Comparison of ENCODE assay signal across 10 mouse cellular contexts in the genomic region with DNA sequence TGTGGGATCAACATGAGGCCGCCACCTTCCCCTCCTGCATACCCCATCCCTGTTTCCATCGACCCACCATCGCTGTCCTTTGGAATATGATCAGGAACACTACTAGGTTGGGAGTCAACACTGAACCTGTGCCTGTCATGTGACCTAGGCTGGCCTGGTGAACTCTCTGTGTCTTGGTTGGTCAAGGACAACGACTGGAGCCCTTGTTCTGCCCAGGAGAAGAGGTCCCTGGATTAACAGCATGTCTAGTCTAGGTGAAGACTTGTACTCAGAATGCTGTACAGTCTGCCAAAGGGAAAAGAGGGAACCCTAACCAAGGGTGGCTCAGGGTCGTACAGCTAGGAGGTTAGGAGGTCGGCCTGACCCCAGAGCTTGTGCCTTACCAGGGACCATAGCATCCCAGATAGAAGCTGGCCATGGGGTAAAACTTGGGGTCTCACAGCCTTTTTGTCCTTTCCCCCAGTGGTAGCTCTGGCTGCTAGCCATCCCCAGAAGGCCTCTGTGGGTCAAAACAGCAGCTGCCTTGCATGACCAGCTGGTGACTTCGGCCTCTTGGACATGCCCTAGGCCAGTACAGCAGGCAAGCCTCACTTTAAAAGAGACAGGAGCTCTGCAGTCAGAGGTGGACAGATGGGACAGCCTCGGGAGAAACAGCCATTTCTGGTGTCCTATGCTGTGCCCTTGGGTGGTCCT. TPM values are rescaled to one million over a fixed set of nuclear protein-coding genes. Genes with fewer than 3 reads are reported as not detected.
DNase-seq lines count a peak whose midpoint lies in the region; ATAC-seq and TF ChIP-seq lines count a peak whose summit lies in the region.
"Had no signal": no experiment of that assay in that cellular context is flagged by ENCODE, and none has a peak within 500 bp of the region (broad histone marks: within the 10 kb centered on the region; RNA-seq: fewer than 3 reads in every experiment).

No protein-coding gene starts in this region.

- WGBS in heart, embryonic 12.5 days: 76% methylated on average over 8 of the region's 8 CpGs
- WGBS in hindbrain, embryonic 16.5 days: 80% methylated on average over 8 of the region's 8 CpGs
- WGBS in liver, embryonic 16.5 days (ENCODE audit: insufficient replicate concordance): 64% methylated on average over 8 of the region's 8 CpGs

- H3K4me1 ChIP-seq in heart, embryonic 12.5 days (replicated peaks): peaks cover 38% of the 10 kb centered on the region
- peaks cover 17% of the 10 kb centered on the region for H3K4me1 ChIP-seq in bone marrow macrophage, adult 2 months (ENCODE audit: control insufficient read depth, insufficient read depth, low read length)
- peaks cover 20% of the 10 kb centered on the region for H3K4me1 ChIP-seq in hindbrain, embryonic 16.5 days (ENCODE audit: control insufficient read depth, insufficient read depth, low read depth, low read length)
- peaks cover 57% of the 10 kb centered on the region for H3K4me1 ChIP-seq in liver, embryonic 16.5 days (ENCODE audit: control insufficient read depth, low read depth, low read length)

- no peak for DNase-seq in heart, adult 9 months (ENCODE audit: low spot score in 2 of 2)
- DNase-seq in ovary, postnatal 14 days (ENCODE audit: low spot score): no peak
- no peak for DNase-seq in embryo, embryonic 9.5 days (ENCODE audit: extremely low spot score)
- no peak for DNase-seq in adrenal gland, postnatal 10 days
- DNase-seq: cerebellum, adult 11-12 months; spleen, adult 18-20 months had no signal

- H3K27ac ChIP-seq in heart, embryonic 12.5 days (ENCODE audit: poor library complexity, severe bottlenecking): peak overlapping the region; percentile 93
- H3K27ac ChIP-seq in bone marrow macrophage, adult 2 months (ENCODE audit: insufficient read depth, low read depth, low read length): peak overlapping the region; percentile 93
- H3K27ac ChIP-seq in hindbrain, embryonic 16.5 days (ENCODE audit: low read depth, low read length): peak overlapping the region; percentile 90; the same call in 1 of the 2 replicates
- peak overlapping the region; percentile 96 for H3K27ac ChIP-seq in liver, embryonic 16.5 days (ENCODE audit: low read length)

- 0 out of 2 replicates have a peak, but pooled peaks have one; percentile 1 for ATAC-seq in heart, embryonic 12.5 days (ENCODE audit: insufficient number of reproducible peaks, low FRiP score)
- no peak for ATAC-seq in hindbrain, embryonic 16.5 days
- no peak for ATAC-seq in liver, embryonic 16.5 days (ENCODE audit: low read depth)

- H3K9ac ChIP-seq in heart, embryonic 12.5 days: no peak overlapping the region
- H3K9ac ChIP-seq in hindbrain, embryonic 16.5 days (ENCODE audit: low read depth, low read length): no peak overlapping the region; the same call in 1 of the 2 replicates
- peak overlapping the region; percentile 65 for H3K9ac ChIP-seq in liver, embryonic 16.5 days (ENCODE audit: low read depth, low read length)

- TF ChIP-seq POLR2A in bone marrow macrophage, adult 2 months (IDR thresholded peaks at IDR 0.05; ENCODE audit: borderline replicate concordance, low read depth, low read length): no peak

- H3K4me2 ChIP-seq in heart, embryonic 12.5 days: peak overlapping the region; percentile 84
- H3K4me2 ChIP-seq in hindbrain, embryonic 16.5 days (ENCODE audit: low read length): no peak overlapping the region
- peak overlapping the region; percentile 95 for H3K4me2 ChIP-seq in liver, embryonic 16.5 days (ENCODE audit: low read depth, low read length)

- no peak overlapping the region for H3K4me3 ChIP-seq in heart, embryonic 12.5 days
- H3K4me3 ChIP-seq in bone marrow macrophage, adult 2 months (ENCODE audit: insufficient read depth, low read length): peak overlapping the region; percentile 47
- no peak overlapping the region for H3K4me3 ChIP-seq in hindbrain, embryonic 16.5 days (ENCODE audit: low read length)
- peak overlapping the region; percentile 64 for H3K4me3 ChIP-seq in liver, embryonic 16.5 days (ENCODE audit: low read depth, low read length)

- no peak for TF ChIP-seq CTCF in bone marrow macrophage, adult 2 months (IDR thresholded peaks at IDR 0.05; ENCODE audit: low read depth, low read length)

- H3K36me3 ChIP-seq in heart, embryonic 12.5 days: no peaks in the 10 kb centered on the region
- H3K36me3 ChIP-seq in hindbrain, embryonic 16.5 days (ENCODE audit: control insufficient read depth, insufficient read depth, low read length): no peaks in the 10 kb centered on the region
- H3K36me3 ChIP-seq in liver, embryonic 16.5 days (ENCODE audit: control insufficient read depth, insufficient read depth): no peaks in the 10 kb centered on the region

- no peaks in the 10 kb centered on the region for H3K9me3 ChIP-seq in heart, embryonic 12.5 days (replicated peaks)
- no peaks in the 10 kb centered on the region for H3K9me3 ChIP-seq in hindbrain, embryonic 16.5 days (ENCODE audit: control insufficient read depth, low read length)
- H3K9me3 ChIP-seq in liver, embryonic 16.5 days (replicated peaks; ENCODE audit: control insufficient read depth, low read length): no peaks in the 10 kb centered on the region

- H3K27me3 ChIP-seq in heart, embryonic 12.5 days (replicated peaks): no peaks in the 10 kb centered on the region
- no peaks in the 10 kb centered on the region for H3K27me3 ChIP-seq in hindbrain, embryonic 16.5 days (replicated peaks; ENCODE audit: control insufficient read depth, insufficient read depth, low read length)
- no peaks in the 10 kb centered on the region for H3K27me3 ChIP-seq in liver, embryonic 16.5 days (ENCODE audit: control insufficient read depth, insufficient read depth, low read depth, low read length)

RNA-seq across cellular contexts. Expression of a gene that starts 30.0 kb away (rescaled TPM):
- polyA plus RNA-seq in heart, embryonic 12.5 days (2016; fragmentation: Nextera tagmentation; extraction: Ambion mirVana): 1.0 and 2.2 TPM in 2 replicates
- polyA plus RNA-seq in bone marrow macrophage, adult 2 months (2012; ENCODE audit: insufficient read depth, insufficient read length, missing spikeins): not detected in 2 replicates
- polyA plus RNA-seq in hindbrain, embryonic 16.5 days (2015; fragmentation: Nextera tagmentation; extraction: Ambion mirVana): 1.4 and 1.5 TPM in 2 replicates
- 0.09 TPM in 1 of 2 replicates, not detected in the other for polyA plus RNA-seq in liver, embryonic 16.5 days (2015; fragmentation: Nextera tagmentation; extraction: Ambion mirVana)
- total RNA-seq in adrenal gland, postnatal 10 days (2021): 1 to 10 TPM in 1 of 2 experiments, under 1 TPM in 1; 0.96 to 1.2 TPM

RNA-seq across cellular contexts. Expression of a gene that starts 34.2 kb away (rescaled TPM):
- polyA plus RNA-seq in heart, embryonic 12.5 days (2016; fragmentation: Nextera tagmentation; extraction: Ambion mirVana): 77.2 and 78.8 TPM in 2 replicates
- polyA plus RNA-seq in bone marrow macrophage, adult 2 months (2012; ENCODE audit: insufficient read depth, insufficient read length, missing spikeins): 7.4 and 9.3 TPM in 2 replicates
- polyA plus RNA-seq in hindbrain, embryonic 16.5 days (2015; fragmentation: Nextera tagmentation; extraction: Ambion mirVana): 99.3 and 108 TPM in 2 replicates
- 23.2 and 24.9 TPM in 2 replicates for polyA plus RNA-seq in liver, embryonic 16.5 days (2015; fragmentation: Nextera tagmentation; extraction: Ambion mirVana)
- total RNA-seq in adrenal gland, postnatal 10 days (2021): 10 to 100 TPM; 33.4 to 34.9 TPM

RNA-seq across cellular contexts. Expression of a gene that starts 56.7 kb away (rescaled TPM):
- polyA plus RNA-seq in heart, embryonic 12.5 days (2016; fragmentation: Nextera tagmentation; extraction: Ambion mirVana): 24.2 and 25.5 TPM in 2 replicates
- polyA plus RNA-seq in bone marrow macrophage, adult 2 months (2012; ENCODE audit: insufficient read depth, insufficient read length, missing spikeins): 19.2 and 19.6 TPM in 2 replicates
- polyA plus RNA-seq in hindbrain, embryonic 16.5 days (2015; fragmentation: Nextera tagmentation; extraction: Ambion mirVana): 44.9 and 47.2 TPM in 2 replicates
- polyA plus RNA-seq in liver, embryonic 16.5 days (2015; fragmentation: Nextera tagmentation; extraction: Ambion mirVana): 27.8 and 29.1 TPM in 2 replicates
- 10 to 100 TPM; 17.2 to 19.6 TPM for total RNA-seq in adrenal gland, postnatal 10 days (2021)

Comparison
In these comparisons a context has a peak if more than half of its experiments do, and no peak if none do; other contexts are left out.
1. H3K4me3 ChIP-seq: peak in bone marrow macrophage, adult 2 months (single experiment) and liver, embryonic 16.5 days (single experiment); none in heart, embryonic 12.5 days (single experiment) and hindbrain, embryonic 16.5 days (single experiment).
2. Peak in every context shown above with its lines, with median percentiles within 50 percentile points of each other: H3K27ac ChIP-seq.